Mouse (Mus musculus): ENCODE results near the gene Eif4a2.

DNA sequence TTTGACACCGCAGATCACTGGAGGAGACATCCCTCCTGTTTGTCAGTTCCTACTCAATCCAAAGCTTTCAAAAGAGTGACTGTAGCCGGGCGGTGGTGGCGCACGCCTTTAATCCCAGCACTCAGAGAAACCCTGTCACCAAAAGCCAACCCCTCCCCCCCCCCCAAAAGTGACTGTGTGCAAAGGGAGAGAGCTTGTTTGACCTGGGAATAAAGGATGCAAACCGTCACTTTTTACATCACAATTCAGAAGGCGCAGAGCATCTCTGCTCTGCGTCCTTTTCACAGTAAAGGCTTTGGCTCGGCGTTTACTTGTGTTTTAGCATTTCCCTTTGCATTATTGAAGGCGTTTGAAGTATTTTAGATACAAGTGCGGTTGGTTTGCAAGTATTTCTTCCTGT lies 7.6 kb upstream of the Eif4a2 start:
- TF ChIP-seq CTCF (conservative IDR thresholded peaks at IDR 0.05; ENCODE audit: low read length): no peak
- no peak for TF ChIP-seq POU5F1 (IDR thresholded peaks at IDR 0.05; ENCODE audit: borderline replicate concordance, low read length)
- no peak for TF ChIP-seq NANOG (IDR thresholded peaks at IDR 0.05; ENCODE audit: borderline replicate concordance, low read length)

Measured in E14TG2a.4 (cell line).